Mouse (Mus musculus) CD4-positive, CD25-positive, alpha-beta regulatory T cell, adult 2 months (primary cell): ENCODE measurements around the gene Tbx18.
A peak's percentile ranks its signal among the peaks of the same experiment; 100 is the strongest.

Experiments used
- DNase-seq: peaks from one replicate; pipeline ENCODE4 v3.0.0-alpha.2; 2012; ENCODE audit warnings: low read depth, low spot score

The Tbx18 gene

DNA sequence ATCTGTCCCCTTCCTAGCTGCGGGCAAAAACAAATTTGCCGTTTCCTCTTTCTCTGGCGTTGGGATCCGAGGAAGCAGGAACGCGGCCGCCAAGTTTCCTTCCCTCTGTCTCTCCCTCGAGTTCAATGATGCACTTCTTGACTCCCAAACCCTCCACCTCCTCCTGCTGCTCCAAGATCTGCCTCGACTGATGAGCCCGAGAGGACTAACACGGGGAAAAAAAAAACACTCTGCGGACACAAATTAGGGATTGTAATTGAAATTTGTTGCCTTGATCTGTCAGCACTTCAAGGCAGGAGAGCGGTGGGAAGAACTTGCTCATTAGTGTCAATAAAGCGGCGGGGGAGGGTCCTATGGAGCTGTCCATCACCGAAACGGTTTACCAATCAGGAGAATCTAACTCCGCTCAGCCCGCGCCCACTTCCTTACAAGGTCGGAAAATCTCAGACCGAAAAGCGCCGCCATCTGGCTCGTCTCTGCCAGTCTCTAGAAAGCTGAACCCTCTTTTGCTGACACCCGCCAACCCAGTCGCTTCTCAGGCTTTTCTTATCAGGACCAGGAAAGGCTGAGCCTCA is at the start of gene Tbx18:
Gene Tbx18, minus strand, starts transcription at position 300 of the 575 bp plus-strand sequence.
- DNase-seq: peak; percentile 10

DNA sequence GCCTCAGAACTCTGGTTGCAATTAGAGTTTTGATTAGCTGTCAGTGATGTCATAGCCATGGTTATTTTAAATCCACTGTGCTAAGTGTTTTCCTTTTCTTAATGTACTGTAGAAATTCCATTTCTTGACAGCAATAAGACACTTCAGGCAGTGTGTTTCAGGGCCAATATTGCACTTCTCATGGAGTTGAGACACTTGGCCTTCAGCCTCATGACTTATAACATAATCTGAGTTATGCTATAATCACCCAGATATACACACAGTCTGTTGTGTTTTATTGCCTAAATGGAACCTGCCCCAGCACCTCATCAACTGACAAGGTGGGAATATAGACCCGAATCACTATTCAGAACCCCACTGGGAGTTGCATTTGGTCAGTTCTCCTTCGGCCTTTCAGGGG is 42.9 kb upstream of the Tbx18 start:
- no peak for DNase-seq

DNA sequence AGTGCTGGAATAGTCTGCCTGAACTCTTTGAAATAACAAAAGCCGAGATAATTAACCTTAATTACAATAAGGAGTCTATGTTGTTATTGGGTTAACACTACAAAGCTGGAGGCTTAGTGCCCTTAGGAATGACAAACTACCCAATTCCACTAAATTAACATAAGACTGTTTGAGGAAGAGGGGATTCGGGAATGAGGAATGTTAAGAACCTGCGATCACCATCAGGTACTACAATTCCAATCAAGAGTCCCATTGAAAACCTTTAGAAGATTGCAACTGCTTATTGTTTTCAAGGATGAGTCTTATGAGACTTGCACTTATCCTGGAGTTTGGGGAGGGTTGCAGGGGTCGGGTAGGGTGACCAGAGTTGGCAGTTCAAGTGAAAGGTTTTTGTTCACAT is 24.6 kb upstream of the Tbx18 start:
- DNase-seq: no peak

DNA sequence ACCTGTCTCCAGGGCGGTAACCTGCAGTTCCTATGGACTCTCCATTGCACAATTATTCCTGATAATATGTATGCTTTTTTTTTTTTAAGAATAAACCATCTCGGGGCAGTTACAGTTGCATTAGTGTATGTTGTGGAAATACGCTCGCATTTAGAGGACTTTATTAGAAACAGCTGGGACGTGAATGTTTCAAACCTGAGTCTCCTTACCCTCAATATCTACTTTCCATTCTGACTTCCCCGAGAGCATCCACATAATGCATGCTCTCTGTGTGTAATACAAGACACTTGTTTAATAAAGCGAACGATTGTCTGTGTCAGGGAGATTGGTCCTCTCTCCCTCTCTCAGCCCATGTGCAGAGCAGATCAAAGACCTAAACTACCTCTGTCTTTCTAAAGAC is 10.5 kb upstream of the Tbx18 start:
- no peak for DNase-seq

DNA sequence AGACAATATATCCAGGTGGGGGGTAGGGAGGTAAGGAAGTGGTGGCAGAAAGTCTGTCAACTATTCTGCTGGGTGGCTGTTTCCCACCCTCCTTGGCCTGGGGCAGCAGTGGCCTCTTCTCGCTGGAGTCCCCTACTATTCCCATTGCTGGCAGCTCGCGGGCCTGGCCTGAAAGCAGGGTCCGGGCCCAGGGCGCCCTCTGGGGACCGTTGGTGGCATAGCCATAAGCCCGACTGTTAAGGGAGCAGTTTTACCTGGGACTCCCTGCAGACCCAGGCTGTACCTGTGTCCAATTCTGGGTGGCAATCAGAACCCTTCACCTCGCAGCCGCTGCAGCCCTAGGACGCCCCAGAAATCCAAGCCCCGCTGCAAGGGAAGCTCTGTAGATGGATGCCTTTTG is 9.6 kb upstream of the Tbx18 start:
- DNase-seq: peak; percentile 8

DNA sequence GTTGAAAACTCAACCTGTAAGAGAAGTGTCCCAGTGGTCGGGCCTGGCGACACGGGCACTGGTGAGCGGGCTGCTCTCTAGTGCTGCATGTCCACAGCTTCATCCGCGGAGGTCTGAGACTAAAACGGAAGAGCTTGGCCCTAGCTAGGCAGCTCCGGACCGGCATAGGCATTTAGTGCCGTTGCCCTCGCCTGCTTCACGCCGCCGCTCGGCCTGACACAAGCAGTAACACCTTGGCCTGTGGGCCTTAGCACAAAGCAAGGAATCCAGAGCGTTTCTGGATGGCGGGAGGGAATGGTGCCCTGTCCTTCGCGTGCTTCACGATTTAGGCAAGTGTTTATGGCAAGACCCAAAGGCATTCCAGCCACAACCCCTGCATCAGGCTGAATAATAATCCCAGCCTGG is 9.2 kb upstream of the Tbx18 start:
- DNase-seq: no peak

DNA sequence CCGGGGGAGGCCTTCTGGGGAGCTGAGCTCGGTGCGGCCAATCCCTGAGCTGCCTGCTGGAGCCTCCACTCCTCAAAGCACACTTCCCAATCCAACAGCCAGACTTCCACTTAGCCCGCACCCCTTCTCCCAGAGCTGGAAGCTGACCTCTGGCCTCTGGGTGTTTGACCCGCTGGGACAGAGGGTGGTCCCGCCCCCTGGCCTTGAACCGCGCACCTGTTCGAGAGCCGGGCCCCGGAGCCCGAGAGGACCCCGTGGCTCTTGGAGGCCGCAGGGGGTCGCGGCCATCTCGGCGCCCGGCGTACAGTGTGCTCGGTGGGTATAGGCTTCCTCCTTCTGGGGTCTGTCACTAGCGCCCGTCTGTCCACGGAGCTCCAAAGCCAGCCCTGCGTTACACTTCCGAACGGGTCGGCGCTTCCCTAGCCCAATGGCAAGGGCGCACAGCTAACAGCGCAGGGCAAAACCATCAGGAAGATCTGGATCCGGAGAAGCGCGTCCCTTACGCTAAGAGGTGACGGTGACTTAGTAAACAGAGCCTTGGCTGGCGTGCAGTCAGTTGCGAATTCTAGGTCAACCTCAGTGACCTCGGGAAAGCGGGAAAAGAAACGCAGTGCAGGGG is 8.6 kb upstream of the Tbx18 start:
- DNase-seq: no peak

DNA sequence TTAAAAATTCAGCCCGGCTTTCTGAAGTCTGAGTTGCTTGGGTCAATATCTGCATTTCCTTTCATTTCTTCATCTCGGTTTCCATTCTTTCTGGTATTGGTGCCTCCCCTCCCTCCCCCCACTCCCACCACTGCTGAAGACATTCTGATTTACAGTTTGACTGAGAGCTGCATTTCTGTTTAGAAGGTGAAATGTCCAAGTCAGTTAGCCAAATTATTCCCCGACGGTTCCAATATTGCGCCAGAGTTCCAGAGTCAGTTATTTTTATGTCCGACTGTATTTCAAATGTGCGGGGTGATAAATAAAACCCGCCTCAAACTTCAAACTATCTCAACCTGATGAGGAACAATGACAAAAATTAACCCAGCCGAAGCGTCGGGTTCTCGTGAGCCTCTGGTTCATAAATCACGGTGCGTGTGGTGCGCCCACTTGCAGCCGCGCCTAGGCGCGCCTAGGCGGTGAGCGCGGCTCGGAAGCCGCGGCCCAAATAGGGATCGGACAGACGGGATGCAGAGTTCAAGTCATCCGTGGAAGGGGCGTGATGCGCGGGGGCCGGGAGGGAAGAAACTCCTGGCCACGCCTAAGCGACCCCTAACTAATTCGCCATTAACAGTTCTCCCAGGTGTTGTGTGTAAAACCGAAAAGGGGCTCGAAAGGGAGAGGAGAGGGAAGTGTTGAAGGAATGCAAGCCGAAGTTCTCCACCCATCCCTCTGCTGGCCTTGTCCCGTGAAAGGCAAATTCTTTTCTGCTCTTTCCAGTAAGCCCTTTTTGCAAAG is 7.9 kb upstream of the Tbx18 start:
- DNase-seq: no peak

DNA sequence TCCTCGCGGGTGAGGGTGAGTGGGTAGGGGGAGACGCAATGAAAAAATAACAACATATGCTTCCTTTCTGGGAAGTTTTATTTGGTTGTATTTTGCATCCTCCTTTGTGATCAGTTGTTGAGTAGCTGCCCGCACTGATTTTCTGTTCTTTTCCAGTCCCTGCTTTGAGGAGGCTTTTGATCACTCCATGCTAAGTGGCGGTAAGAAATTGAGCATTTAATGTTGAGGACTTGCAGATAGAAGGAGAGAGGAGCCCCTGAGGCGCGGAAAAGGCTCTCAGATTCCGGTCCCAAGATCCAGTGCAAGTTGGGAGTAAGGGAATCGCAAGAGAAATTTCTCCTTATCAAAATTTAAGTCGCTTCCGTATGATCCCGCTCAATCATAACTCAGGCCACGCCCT is 7.1 kb upstream of the Tbx18 start:
- no peak for DNase-seq

DNA sequence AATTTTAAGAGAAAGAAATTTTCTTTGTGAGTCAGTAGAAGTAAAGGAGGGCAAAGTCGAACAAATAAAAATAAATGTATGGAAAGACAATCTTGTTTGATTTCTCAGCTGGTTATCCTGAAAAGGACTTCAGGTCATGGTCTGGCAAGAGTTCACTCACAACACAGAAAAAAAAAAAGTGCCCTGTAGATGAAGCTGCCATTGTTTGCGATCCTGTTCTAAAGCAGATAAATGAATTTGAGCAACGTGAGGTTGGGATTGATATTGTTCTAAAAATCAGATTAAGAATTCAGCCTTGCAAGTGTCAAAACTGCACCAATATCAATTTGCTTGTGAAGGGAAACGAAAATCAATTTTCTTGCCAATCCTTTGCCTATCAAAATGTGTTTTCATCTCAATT is 6.2 kb upstream of the Tbx18 start:
- no peak for DNase-seq

DNA sequence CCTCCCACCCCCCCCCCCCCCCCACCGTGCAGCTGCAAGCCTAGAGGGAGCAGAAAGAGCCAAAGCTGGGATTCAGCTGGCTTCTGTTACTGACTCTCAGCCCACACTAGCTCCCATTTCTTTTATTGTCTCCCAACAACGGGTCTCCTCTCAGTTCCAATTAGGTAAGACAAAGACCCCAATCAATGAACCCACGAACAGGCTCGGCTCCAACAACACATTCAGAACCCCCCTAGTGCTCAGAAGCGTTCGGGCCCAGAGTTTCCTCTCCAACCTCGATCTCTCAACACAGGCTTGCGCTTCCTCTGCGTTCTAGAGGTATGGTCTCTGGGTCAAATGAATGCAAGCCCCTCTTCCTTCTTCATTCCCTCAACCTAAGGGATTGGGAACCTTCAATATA is 4.0 kb upstream of the Tbx18 start:
- DNase-seq: no peak

DNA sequence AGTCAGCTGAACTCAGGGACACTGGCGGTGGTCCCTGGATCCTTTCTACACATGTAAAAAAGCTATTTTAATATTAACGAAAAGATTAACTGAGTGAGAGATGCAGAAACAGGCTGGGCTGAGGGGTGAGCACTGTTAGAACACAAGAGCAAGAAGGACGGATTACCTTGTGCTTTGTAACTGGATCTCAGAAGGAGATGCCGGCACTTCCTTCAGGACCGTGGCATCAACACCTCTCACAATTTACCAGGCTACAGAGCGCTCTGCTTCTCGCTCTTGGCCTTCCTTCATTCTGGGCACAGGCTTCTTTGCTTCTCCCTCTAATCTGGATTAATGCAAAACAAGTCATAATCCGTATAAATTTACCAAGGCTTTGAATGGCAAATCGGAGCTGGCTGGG is 3.6 kb upstream of the Tbx18 start:
- DNase-seq: no peak

DNA sequence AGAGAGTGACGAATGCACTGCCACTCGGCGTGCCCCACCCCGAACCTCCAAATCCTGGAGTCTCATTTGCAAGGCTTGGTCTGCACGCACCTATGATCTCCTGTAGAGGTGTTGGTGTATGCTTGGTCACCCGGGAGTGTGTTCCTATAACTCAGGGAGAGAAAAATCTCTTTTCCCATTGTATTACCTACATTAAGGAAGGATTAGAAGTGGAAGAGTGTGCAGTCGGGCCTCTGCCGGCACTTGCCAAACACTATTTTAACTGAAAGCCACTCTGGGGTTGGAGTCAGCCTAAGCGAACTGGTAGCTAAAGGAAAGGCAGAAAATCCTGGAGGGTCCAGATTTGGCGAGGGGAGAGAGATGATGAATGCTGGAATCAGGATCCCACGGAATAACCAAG is 2.7 kb upstream of the Tbx18 start:
- DNase-seq: no peak

DNA sequence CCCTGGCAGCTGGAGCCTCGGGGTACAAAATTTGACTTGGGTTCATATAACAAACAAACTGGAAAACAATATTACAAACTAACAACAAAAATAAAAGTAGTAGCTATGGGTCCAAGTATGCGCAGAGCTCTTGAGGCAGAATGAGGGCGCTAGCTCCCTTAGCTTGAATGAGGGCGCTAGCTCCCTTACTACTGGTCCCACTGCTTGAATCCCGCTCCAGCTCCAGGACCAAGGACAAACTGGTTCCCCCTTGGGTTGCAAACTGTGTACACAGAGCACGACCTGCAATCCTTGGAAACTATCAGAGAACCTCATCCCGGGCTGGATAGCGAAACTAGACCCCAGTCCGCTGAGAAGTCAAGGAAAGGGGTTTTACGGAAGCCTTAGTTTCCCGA is 2.2 kb upstream of the Tbx18 start:
- no peak for DNase-seq

DNA sequence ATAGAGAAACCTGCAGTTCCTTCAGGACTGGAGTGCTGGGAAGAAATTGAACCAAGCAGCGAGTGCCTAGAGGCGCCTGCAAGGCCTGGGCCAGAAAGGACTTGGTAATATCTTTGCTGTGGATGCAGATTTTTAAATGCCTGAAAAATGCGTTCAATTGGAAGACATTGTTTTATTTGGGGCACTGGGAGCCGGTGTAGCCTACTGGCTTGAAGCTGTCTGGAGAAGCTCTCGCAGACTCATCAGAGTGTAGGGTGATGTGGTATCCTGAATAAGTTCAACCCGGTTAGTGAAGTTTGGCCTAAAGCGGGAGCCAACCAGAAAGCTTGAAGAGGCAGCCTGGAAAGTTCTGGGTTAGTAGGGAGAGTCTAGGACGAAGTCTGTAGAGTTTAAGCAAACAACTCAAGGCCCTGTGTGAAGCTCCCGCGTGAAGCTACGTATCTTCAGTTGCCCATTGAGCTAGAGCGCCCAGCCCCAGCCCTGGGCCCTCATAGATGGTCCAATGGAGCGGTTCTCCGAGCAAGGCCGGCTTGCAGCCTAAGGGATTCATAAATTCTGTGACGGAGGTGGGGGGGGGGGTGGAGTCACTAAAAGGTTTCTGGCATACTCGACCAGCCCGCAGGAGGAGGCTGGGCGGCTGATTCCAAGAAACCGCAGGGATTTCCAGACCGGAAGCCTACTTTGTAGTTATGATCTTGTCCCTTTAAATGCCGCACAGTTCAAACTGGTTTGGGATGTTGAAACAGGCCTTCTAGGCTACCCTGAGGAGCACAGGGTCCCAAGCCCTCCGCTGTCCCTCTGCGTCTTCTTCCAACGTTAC is 1.6 kb upstream of the Tbx18 start:
- no peak for DNase-seq

DNA sequence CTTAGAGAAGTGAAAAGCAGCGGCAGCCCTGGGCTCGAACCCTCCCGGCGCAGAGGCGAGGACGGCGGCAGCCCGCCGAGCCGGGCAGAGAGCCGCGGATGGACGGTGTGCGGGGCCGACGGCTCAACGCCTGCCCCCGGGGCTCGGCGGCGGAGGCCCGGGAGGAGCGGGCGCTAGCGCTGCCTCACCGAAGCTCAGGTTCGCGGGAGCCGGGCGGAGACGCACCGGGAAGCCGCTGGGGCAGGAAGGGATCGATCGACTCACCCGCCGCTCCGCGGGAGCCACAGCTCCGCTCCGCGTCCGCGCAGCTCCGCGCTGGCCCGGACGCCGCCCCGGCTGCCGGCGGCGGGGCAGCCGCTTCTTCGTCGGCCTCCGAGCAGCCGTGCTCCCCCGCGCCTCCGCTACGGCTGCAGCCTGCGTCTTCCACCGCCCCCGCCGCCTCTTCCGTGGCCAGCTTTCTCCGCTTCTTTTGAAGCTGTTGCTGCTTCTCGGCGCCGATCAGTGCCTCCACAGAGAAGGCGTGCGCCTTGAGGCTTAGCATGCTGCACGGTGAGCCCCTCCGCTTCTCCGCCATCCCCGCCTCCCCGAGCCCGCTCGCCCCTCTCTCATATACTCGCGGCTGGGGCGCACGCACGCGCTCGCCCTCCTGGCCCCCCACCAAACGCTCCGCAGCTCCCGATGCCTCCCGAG is 644 bp downstream of the Tbx18 start:
- DNase-seq: no peak

DNA sequence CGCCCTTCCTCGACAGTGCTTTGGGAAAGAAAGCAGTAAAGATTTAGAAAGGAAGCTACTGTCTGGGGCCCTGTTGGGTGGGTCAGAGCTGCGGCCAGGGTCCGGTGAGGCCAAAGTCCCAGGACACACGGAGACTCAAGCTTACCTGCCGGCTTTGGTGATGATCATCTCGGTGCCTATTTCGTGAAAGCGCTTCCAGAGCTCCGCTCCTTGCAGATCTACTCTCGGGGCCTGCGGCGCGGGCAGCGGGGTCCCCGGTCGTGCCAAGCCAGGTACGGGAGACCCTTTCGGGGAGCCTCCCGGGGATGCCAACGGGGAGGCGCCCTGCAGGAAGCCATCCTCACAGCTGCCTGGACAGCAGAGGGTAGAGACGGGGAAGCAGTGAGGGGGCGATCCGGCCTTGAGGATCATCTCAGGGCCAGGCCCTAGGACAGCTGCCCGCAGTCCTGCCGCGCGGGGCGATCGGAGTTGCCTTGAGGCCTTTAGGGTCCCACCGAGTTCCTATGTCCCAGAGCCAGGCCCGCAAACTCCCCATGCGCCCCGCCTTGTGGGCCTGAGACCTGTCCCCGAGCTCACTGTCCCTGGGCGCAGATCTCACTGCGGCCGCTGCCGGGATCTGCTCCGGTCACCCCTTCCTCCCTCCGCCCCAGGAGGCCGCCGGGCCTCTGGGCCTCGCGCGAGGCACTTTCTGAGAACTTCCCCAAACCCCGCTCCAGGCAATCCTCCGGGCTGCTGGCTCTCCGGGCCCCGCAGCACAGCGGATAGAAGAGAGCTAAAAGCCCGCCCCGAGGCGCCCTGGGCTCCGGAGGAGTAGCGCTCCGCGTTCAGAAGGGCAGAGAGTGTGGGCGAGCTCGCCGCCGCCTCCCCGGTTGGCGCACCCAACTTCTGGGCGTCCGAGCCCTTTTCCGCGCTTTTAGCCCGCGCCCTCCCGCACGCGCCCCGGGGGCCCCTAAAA is 1.5 kb downstream of the Tbx18 start:
- no peak for DNase-seq

DNA sequence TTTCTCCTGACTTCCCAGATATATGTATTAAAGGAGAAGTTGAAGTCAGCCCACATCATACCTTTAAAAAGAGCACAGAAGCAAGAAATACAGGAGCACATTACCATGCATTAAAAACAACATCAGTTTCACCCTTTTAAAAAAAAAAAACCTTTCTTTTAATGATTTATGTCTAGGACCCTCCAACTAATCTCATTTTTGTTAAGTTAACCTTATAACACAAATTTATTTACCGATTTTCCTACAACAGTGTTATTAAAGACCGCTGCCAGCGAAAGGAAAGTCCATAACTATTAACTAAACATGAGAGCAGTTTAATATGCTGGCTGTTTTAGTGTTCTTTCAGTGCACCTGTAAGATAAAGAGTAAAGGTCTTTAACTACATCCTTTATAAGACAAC is 3.0 kb downstream of the Tbx18 start:
- no peak for DNase-seq

DNA sequence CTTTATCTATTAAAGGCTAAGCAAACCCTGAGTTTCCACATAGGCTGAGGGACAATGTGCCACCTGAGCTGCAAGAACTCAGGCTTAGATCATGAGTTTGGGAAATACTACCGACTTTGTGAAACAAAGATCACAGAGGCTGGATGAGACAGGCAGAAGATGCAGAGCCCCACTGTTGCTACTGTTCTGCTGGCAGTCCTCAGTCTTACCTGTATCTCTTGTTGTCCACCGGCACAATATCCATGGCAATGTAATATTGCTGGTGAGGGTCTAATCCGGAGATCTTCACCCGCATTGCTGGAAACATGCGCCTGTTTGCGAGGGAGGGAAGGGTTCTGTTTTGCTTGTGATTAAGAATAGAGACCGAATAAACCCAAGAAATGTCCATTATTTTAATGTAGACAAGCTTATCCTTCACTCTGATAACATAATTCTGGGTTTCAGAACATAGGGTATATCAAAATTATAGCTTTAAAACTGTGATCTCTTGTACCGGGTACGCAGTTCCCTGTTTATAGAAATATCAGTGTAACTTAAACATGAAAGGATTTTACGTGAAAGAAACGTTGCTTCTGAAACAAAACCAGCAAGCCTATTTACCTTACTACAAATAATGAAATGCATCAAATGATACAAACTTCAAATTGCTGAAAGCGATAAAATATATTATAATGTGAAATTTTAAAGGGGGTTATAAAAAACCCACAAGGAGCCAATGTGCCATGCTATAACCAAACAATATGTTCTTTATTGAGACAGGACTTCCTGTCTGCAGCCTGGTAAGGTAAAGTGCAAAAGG is 3.7 kb downstream of the Tbx18 start:
- no peak for DNase-seq

DNA sequence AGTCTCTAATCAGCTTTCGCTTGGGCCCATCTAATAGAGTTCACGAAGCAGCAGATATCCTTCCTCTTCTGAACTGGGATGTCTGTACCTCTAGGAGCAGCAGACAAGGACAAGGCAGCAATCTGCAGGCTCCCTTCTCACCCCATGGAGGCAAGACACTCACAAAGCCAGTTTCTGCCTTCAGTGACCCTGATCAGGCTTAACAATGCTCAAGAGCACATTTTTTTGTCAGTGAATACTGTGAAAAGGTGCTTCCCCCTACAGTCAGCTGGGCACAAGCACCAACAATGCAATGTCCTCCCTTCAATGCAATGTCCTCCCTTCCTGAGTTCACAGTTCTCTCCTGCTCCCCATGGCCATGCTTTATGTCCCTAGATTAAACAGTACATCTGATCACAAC is 9.3 kb downstream of the Tbx18 start:
- DNase-seq: no peak
